Mouse (Mus musculus) hindbrain, embryonic 11.5 days (tissue): ENCODE measurements at regions not wholly inside any gene's neighbourhood (a gene's known extent, or its start where the extent isn't known, plus 50 kb on each side); places are given as distances from the start of the nearest gene placed in this dataset.

Experiments
- ATAC-seq: fragments of 200-750 bp; cut with Nextera tagmentation; 2 replicates; pipeline ENCODE4 v1.8.0; 2017; ENCODE audit warnings: mild to moderate bottlenecking, moderate TSS enrichment, moderate library complexity; ENCODE audit not compliant: low FRiP score
- DNase-seq: peaks from one replicate; pipeline ENCODE4 v3.0.0-alpha.2; 2015; ENCODE audit warnings: low spot score
- H3K27ac ChIP-seq: fragments of 300-500 bp; sonication (generic); 2 replicates; pipeline ENCODE4 v1.5.1; 2014; ENCODE audit warnings: mild to moderate bottlenecking, low read depth, low read length
- H3K27me3 ChIP-seq: fragments of 300-500 bp; sonication (generic); 2 replicates; pipeline ENCODE4 v1.6.1; 2014; ENCODE audit warnings: mild to moderate bottlenecking, low read length, moderate library complexity, mixed read lengths; ENCODE audit not compliant: control insufficient read depth, insufficient read depth
- H3K36me3 ChIP-seq: fragments of 300-500 bp; sonication (generic); 2 replicates; pipeline ENCODE4 v1.6.1; 2014; ENCODE audit warnings: mild to moderate bottlenecking, low read length, moderate library complexity, mixed read lengths; ENCODE audit not compliant: control insufficient read depth, insufficient read depth
- H3K4me1 ChIP-seq: fragments of 300-500 bp; sonication (generic); replicated peaks from 2 replicates; pipeline ENCODE4 v1.6.1; 2014; ENCODE audit warnings: low read length, mixed read lengths; ENCODE audit not compliant: control insufficient read depth, insufficient read depth
- H3K4me2 ChIP-seq: fragments of 300-500 bp; sonication (generic); replicated peaks from 2 replicates; pipeline ENCODE4 v1.6.1; 2014; ENCODE audit warnings: mild to moderate bottlenecking, low read depth, low read length
- H3K4me3 ChIP-seq: fragments of 300-500 bp; sonication (generic); 2 replicates; pipeline ENCODE4 v1.5.1; 2014; ENCODE audit warnings: low read depth, low read length
- H3K9ac ChIP-seq: fragments of 300-500 bp; sonication (generic); 2 replicates; pipeline ENCODE4 v1.6.1; 2014; ENCODE audit warnings: low read depth, low read length
- H3K9me3 ChIP-seq: fragments of 300-500 bp; sonication (generic); 2 replicates; pipeline ENCODE4 v1.6.1; 2016; ENCODE audit warnings: low read length; ENCODE audit not compliant: control insufficient read depth
- WGBS: fragments of 180-500 bp; shearing (Covaris S2); extraction: QIAGEN DNeasy Blood & Tissue Kit; methylation state at CpG from one replicate; pipeline ENCODE4 v1.1.7; 2014; 5-methylcytosine and 5-hydroxymethylcytosine counted together

DNA sequence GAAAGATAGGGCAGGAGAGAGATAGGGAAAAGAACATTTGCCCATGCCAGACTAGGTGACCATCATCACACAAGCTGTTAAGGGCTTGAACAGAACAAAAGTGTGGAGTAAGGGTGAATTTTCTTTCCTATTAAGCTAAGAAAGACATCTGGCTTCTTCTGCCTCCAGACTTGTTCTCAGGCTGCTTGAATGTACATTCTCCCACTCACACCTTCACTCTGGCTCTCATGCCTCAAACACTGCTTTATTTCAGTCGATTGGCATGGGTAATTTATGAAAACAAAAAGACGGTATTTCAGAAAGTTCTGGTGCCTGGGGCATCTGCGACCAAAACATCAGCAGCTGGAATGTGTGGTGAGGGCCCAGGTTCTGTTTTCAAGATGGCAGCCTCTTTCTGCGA, 79.1 kb downstream of the Ifi44 start:
- 88% methylated on average over 4 of the region's 4 CpGs for WGBS
- no peak for ATAC-seq

GRCm38 (mm10) chr3:151653298-151653697, 96.5 kb downstream of the Ifi44 start:
- Histone ChIP-seq H3K4me2 (no peak overlapping the region), H3K4me1 (no peaks in the 10 kb centered on the region), H3K9me3 (no peaks in the 10 kb centered on the region), H3K36me3 (no peaks in the 10 kb centered on the region), H3K27me3 (no peaks in the 10 kb centered on the region), H3K27ac (no peak overlapping the region), H3K4me3 (no peak overlapping the region), H3K9ac (no peak overlapping the region)
- WGBS: 83% methylated on average over 5 of the region's 5 CpGs
- no peak for DNase-seq
- no peak for ATAC-seq

More for the DNA sequence above, 79.1 kb downstream of the Ifi44 start:
- H3K4me1 ChIP-seq: no peaks in the 10 kb centered on the region
- DNase-seq: no peak
- no peaks in the 10 kb centered on the region for H3K9me3 ChIP-seq
- H3K27ac ChIP-seq: no peak overlapping the region
- no peak overlapping the region for H3K9ac ChIP-seq
- H3K4me3 ChIP-seq: no peak overlapping the region
- no peaks in the 10 kb centered on the region for H3K36me3 ChIP-seq
- H3K4me2 ChIP-seq: no peak overlapping the region
- H3K27me3 ChIP-seq: no peaks in the 10 kb centered on the region

DNA sequence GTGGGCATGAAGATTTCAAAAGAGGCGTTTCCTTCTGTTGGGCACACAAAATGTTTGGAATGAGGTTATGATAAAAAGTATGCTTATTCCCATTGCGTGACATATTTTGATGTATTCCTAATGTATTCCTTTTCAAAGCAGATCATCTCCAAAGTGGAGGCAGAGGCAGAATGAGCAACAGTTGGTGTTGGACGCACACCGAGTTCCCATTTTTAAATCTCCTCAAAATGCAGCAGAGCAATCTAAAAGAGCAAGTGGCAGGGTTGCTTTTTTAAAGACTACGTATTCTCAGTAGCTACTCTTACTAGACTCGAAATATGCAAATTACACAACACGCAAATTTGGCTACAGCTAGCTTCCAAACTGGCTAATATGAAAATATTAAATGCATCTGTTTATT, 98.2 kb downstream of the Ifi44 start:
- no peak overlapping the region for H3K27ac ChIP-seq
- no peaks in the 10 kb centered on the region for H3K36me3 ChIP-seq
- H3K4me2 ChIP-seq: no peak overlapping the region
- H3K27me3 ChIP-seq: no peaks in the 10 kb centered on the region
- no peaks in the 10 kb centered on the region for H3K4me1 ChIP-seq
- no peak overlapping the region for H3K9ac ChIP-seq
- no peak for ATAC-seq
- DNase-seq: no peak
- no peaks in the 10 kb centered on the region for H3K9me3 ChIP-seq
- no peak overlapping the region for H3K4me3 ChIP-seq
- WGBS: 93% methylated on average over 7 of the region's 7 CpGs

GRCm38 (mm10) chr3:151647637-151648036, 102.1 kb downstream of the Ifi44 start:
- no peak overlapping the region for H3K27ac ChIP-seq
- H3K9me3 ChIP-seq: no peaks in the 10 kb centered on the region
- H3K9ac ChIP-seq: no peak overlapping the region
- DNase-seq (peak; percentile 15), ATAC-seq (no peak)
- no peak overlapping the region for H3K4me2 ChIP-seq
- WGBS: 79% methylated on average over 10 of the region's 10 CpGs
- H3K4me1 ChIP-seq: no peaks in the 10 kb centered on the region
- H3K36me3 ChIP-seq: no peaks in the 10 kb centered on the region
- H3K27me3 ChIP-seq: no peaks in the 10 kb centered on the region
- H3K4me3 ChIP-seq: no peak overlapping the region

DNA sequence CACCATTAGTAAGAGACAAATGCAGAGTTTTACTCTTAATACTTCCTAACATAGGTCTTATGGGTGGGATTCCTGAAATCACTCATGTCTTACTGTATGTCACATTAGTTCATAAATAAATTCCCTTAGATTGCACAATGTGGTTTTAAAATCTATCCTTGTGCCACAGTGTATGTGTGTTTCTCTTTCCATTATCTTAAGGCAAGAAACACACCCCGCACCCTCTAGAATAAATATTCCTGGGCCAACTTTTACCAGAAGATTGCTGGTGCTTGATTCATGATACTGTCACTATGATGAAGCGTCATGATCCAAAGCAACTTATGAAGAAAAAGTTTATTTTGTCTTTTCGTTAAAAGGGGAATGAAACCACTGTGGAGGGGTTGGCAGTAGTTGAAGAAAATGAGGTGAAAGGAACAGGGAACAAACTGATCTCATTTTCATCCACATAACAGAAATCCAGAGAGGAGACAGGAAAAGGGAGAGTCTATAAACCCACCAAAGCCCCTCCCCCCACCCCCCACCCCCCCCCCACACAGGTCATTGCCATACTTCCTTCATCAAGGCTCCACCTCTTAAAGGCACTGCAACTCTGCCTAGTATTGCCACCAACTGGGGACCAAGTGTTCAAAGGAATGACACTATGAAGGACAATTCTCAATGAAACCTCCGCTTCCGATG, 110.2 kb downstream of the Ifi44 start:
- 95% methylated on average over 5 of the region's 5 CpGs for WGBS
- Histone ChIP-seq H3K36me3 (no peaks in the 10 kb centered on the region), H3K4me3 (no peak overlapping the region), H3K4me1 (no peaks in the 10 kb centered on the region), H3K9ac (no peak overlapping the region), H3K4me2 (no peak overlapping the region), H3K27ac (no peak overlapping the region), H3K27me3 (no peaks in the 10 kb centered on the region), H3K9me3 (no peaks in the 10 kb centered on the region)
- ATAC-seq (no peak), DNase-seq (no peak)

DNA sequence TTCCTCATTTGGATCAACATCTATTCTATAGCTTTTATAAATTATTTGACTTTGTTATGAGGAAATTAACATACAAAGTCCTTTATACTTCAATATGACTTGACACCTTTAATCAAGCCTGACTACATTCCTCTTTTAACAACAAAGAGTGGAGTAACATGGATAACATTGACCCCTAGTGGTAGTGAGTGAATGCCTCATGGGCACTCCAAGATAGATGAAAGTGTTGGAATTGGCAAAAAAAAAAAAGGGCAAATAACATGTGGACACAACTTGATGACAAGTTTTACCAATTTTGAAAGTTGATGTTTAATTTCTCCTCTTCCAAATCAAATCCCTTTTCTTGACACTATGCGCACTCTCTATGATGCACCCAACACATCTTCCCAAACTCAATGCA, 111.4 kb downstream of the Ifi44 start:
- no peak for DNase-seq
- 97% methylated on average over 1 of the region's 1 CpGs for WGBS
- ATAC-seq: no peak
- Histone ChIP-seq H3K4me2 (no peak overlapping the region), H3K4me3 (no peak overlapping the region), H3K4me1 (no peaks in the 10 kb centered on the region), H3K9ac (no peak overlapping the region), H3K27me3 (no peaks in the 10 kb centered on the region), H3K27ac (no peak overlapping the region), H3K9me3 (no peaks in the 10 kb centered on the region), H3K36me3 (no peaks in the 10 kb centered on the region)

GRCm38 (mm10) chr3:151610954-151611353, 138.8 kb downstream of the Ifi44 start:
- Histone ChIP-seq H3K9me3 (no peaks in the 10 kb centered on the region), H3K36me3 (no peaks in the 10 kb centered on the region), H3K4me1 (no peaks in the 10 kb centered on the region), H3K27me3 (no peaks in the 10 kb centered on the region), H3K4me3 (no peak overlapping the region), H3K27ac (no peak overlapping the region), H3K4me2 (no peak overlapping the region), H3K9ac (no peak overlapping the region)
- WGBS: 95% methylated on average over 4 of the region's 4 CpGs
- no peak for ATAC-seq
- no peak for DNase-seq

- WGBS: 90% methylated on average over 5 of the region's 10 CpGs
- no peak for ATAC-seq
- no peaks in the 10 kb centered on the region for H3K4me1 ChIP-seq
- no peak overlapping the region for H3K4me2 ChIP-seq
- no peak overlapping the region for H3K4me3 ChIP-seq
- no peak overlapping the region for H3K9ac ChIP-seq
- no peaks in the 10 kb centered on the region for H3K27me3 ChIP-seq
- no peak for DNase-seq
- no peaks in the 10 kb centered on the region for H3K36me3 ChIP-seq
- no peak overlapping the region for H3K27ac ChIP-seq
- H3K9me3 ChIP-seq: no peaks in the 10 kb centered on the region
Observed at GRCm38 (mm10) chr3:151607689-151608088, 142.1 kb downstream of the Ifi44 start.

DNA sequence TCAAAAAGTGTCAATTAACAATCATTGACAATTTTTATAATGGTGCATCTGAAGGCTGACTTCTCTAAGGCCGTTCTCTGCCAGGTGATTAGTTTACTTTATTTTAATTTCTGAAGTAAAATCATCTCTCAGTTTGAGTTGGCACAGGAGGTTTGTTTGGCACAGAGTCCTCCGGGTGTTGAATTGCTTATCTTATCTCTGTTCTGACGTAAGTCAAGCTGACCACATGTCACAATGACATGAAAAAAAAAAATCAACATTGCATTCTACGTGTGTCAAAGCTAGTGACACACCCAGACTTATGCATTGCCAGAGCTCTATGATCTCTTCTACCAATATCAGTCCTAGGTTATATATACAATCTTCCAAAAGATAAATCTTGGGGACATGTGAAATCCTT, 146.4 kb downstream of the Ifi44 start:
- H3K27me3 ChIP-seq: no peaks in the 10 kb centered on the region
- H3K4me2 ChIP-seq: no peak overlapping the region
- 79% methylated on average over 4 of the region's 4 CpGs for WGBS
- H3K4me1 ChIP-seq: no peaks in the 10 kb centered on the region
- no peak overlapping the region for H3K4me3 ChIP-seq
- no peaks in the 10 kb centered on the region for H3K9me3 ChIP-seq
- no peak overlapping the region for H3K9ac ChIP-seq
- no peak for ATAC-seq
- no peak overlapping the region for H3K27ac ChIP-seq
- no peaks in the 10 kb centered on the region for H3K36me3 ChIP-seq
- DNase-seq: no peak
